Mouse (Mus musculus) liver, adult 2 months (tissue): ENCODE results near the gene Bank1.

Experiments used
- CTCF ChIP-seq: fragments of 200-500 bp; IDR thresholded peaks from 2 replicates; pipeline ENCODE4 v1.5.1; 2011; ENCODE audit warnings: low read depth, low read length, control low read depth
- POLR2A ChIP-seq: fragments of 200-500 bp; IDR thresholded peaks from 2 replicates; pipeline ENCODE4 v1.6.1; 2011; ENCODE audit warnings: low read length, control low read depth; ENCODE audit not compliant: insufficient read depth; ENCODE audit errors: extremely low read depth

- TF ChIP-seq POLR2A (no peak), CTCF (no peak)
Measured at GRCm38 (mm10) chr3:136024876-136025275, 301.0 kb downstream of the Bank1 start.
